Mouse (Mus musculus) thymus, adult 2 months (tissue): Measurements from ENCODE around the gene Osbpl9. TPM values are rescaled to one million over a fixed set of nuclear protein-coding genes. Genes with fewer than 3 reads are reported as not detected.

Source experiments
- DNase-seq: peaks from one replicate; pipeline ENCODE4 v3.0.0; 2021
- H3K27ac ChIP-seq: fragments of 200-500 bp; 2 replicates; pipeline ENCODE4 v1.5.1; 2012; ENCODE audit warnings: low read length, control low read depth; ENCODE audit not compliant: control insufficient read depth, insufficient read depth
- H3K27me3 ChIP-seq: fragments of 200-500 bp; 2 replicates; pipeline ENCODE4 v1.6.1; 2012; ENCODE audit warnings: mild to moderate bottlenecking, low read length, moderate library complexity, mixed read lengths; ENCODE audit not compliant: control insufficient read depth, insufficient read depth
- H3K36me3 ChIP-seq: fragments of 200-500 bp; 2 replicates; pipeline ENCODE4 v1.6.1; 2012; ENCODE audit warnings: mild to moderate bottlenecking, low read length, moderate library complexity; ENCODE audit not compliant: control insufficient read depth, insufficient read depth
- H3K4me1 ChIP-seq: fragments of 200-500 bp; replicated peaks from 2 replicates; pipeline ENCODE4 v1.6.1; 2012; ENCODE audit warnings: low read length; ENCODE audit not compliant: control insufficient read depth, insufficient read depth
- H3K4me3 ChIP-seq: fragments of 200-500 bp; 2 replicates; pipeline ENCODE4 v1.5.1; 2012; ENCODE audit warnings: mild to moderate bottlenecking, low read length, control low read depth, moderate library complexity; ENCODE audit not compliant: control insufficient read depth, insufficient read depth
- CTCF ChIP-seq: fragments of 200-500 bp; IDR thresholded peaks from 2 replicates; pipeline ENCODE4 v1.5.1; 2012; ENCODE audit warnings: mild to moderate bottlenecking, control low read depth, low read length, moderate library complexity, borderline replicate concordance; ENCODE audit not compliant: control insufficient read depth, poor library complexity, insufficient read depth; ENCODE audit errors: extremely low read depth
- POLR2A ChIP-seq: fragments of 200-500 bp; IDR thresholded peaks from 2 replicates; pipeline ENCODE4 v1.6.1; 2012; ENCODE audit warnings: mild to moderate bottlenecking, low read length, control low read depth, moderate library complexity; ENCODE audit not compliant: control insufficient read depth, poor library complexity, insufficient read depth; ENCODE audit errors: extremely low read depth
- WGBS: fragments of 180-500 bp; shearing (Covaris S2); methylation state at CpG from one replicate; pipeline ENCODE4 v1.1.7; 2018; 5-methylcytosine and 5-hydroxymethylcytosine counted together
- polyA plus RNA-seq: library from polyadenylated mRNA; depleted of rRNA; stranded (reverse); fragments of >200 nt; gene quantifications from 2 replicates; pipeline ENCODE4 v1.2.3, GENCODE M21; 2012

The Osbpl9 gene
- polyA plus RNA-seq, 1 experiment = 93.2 TPM

GRCm38 (mm10) chr4:109117596-109118326 is 84.3 kb downstream of the Osbpl9 start:
- Histone ChIP-seq H3K4me1 (peaks cover 10% of the 10 kb centered on the region), H3K27me3 (no peaks in the 10 kb centered on the region), H3K4me3 (peak overlapping the region; percentile 86), H3K27ac (peak overlapping the region; percentile 74), H3K36me3 (no peaks in the 10 kb centered on the region)
- under 1% methylated on average over 43 of the region's 46 CpGs for WGBS
- DNase-seq = peak; percentile 89
- peak; percentile 87 for TF ChIP-seq POLR2A
- no peak for TF ChIP-seq CTCF

DNA sequence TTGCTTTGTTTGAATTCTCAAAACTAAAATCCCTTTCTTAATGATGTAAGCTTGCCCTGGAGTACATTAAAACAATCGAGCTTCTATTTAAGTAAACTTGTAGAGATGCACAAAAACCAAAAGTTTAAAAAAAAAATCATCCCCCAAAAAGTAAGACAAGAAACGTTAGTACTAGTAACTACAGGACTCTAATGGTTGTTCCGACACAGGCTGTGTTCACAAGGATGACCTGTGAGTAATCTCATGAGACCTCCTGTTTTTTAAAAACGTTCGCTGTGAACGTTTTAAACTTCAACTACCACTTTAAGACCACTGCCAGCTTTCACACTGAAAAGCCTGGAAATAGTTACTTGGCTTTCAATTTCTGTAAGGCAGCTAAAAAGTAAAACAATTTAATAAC is 85.1 kb downstream of the Osbpl9 start:
- DNase-seq = no peak
- peaks cover 10% of the 10 kb centered on the region for H3K4me1 ChIP-seq
- no peaks in the 10 kb centered on the region for H3K27me3 ChIP-seq
- WGBS = 12% methylated on average over 6 of the region's 6 CpGs
- no peaks in the 10 kb centered on the region for H3K36me3 ChIP-seq
- H3K27ac ChIP-seq = no peak overlapping the region
- no peak for TF ChIP-seq CTCF
- TF ChIP-seq POLR2A = no peak
- H3K4me3 ChIP-seq = no peak overlapping the region

DNA sequence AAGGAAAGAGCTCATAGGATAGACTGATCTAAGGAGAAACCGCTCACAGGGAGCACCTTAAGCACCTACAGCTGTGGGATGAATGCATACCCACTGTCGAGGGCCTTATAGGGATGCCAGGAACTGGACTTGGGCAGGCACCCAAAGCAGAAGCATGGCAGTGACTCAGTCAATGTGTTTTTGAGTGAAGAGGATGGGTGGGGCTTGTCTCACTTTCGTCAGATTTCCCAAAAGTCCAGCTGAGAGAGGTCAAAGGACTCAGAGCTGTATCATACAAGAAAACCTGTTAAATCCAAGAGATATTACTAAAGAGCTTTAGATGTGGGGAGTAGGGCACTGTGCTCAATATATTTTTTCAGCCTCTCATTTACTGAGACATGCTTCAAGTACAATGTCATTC is 85.6 kb downstream of the Osbpl9 start:
- Histone ChIP-seq H3K27me3 (no peaks in the 10 kb centered on the region), H3K4me1 (peaks cover 10% of the 10 kb centered on the region), H3K27ac (no peak overlapping the region), H3K4me3 (no peak overlapping the region), H3K36me3 (no peaks in the 10 kb centered on the region)
- TF ChIP-seq POLR2A (no peak), CTCF (no peak)
- DNase-seq = no peak
- 72% methylated on average over 3 of the region's 3 CpGs for WGBS

GRCm38 (mm10) chr4:109115742-109116141 is 86.3 kb downstream of the Osbpl9 start:
- Histone ChIP-seq H3K27me3 (no peaks in the 10 kb centered on the region), H3K4me1 (peaks cover 10% of the 10 kb centered on the region), H3K36me3 (no peaks in the 10 kb centered on the region), H3K27ac (no peak overlapping the region), H3K4me3 (no peak overlapping the region)
- no peak for TF ChIP-seq POLR2A
- TF ChIP-seq CTCF = no peak
- DNase-seq = no peak
- WGBS = 98% methylated on average over 1 of the region's 1 CpGs

- H3K27me3 ChIP-seq = no peaks in the 10 kb centered on the region
- H3K4me3 ChIP-seq = no peak overlapping the region
- WGBS = 100% methylated on average over 1 of the region's 1 CpGs
- TF ChIP-seq CTCF (no peak), POLR2A (no peak)
- no peaks in the 10 kb centered on the region for H3K36me3 ChIP-seq
- no peak for DNase-seq
- H3K27ac ChIP-seq = no peak overlapping the region
- H3K4me1 ChIP-seq = peaks cover 6% of the 10 kb centered on the region
Observed at GRCm38 (mm10) chr4:109114308-109114707, 87.8 kb downstream of the Osbpl9 start.

GRCm38 (mm10) chr4:109112915-109113505 is 89.1 kb downstream of the Osbpl9 start:
- TF ChIP-seq CTCF = no peak
- TF ChIP-seq POLR2A = no peak
- WGBS = 91% methylated on average over 7 of the region's 7 CpGs
- H3K27ac ChIP-seq = no peak overlapping the region
- H3K27me3 ChIP-seq = no peaks in the 10 kb centered on the region
- H3K36me3 ChIP-seq = no peaks in the 10 kb centered on the region
- DNase-seq = no peak
- no peak overlapping the region for H3K4me3 ChIP-seq
- H3K4me1 ChIP-seq = peaks cover 4% of the 10 kb centered on the region

GRCm38 (mm10) chr4:109110978-109111377 is 91.1 kb downstream of the Osbpl9 start:
- DNase-seq = no peak
- H3K27me3 ChIP-seq = no peaks in the 10 kb centered on the region
- peaks cover 2% of the 10 kb centered on the region for H3K4me1 ChIP-seq
- no peak for TF ChIP-seq POLR2A
- no peak for TF ChIP-seq CTCF
- 93% methylated on average over 2 of the region's 2 CpGs for WGBS
- no peak overlapping the region for H3K4me3 ChIP-seq
- H3K27ac ChIP-seq = no peak overlapping the region
- no peaks in the 10 kb centered on the region for H3K36me3 ChIP-seq
